Mouse (Mus musculus): ENCODE data around the gene Cbl.

The Cbl gene

DNA sequence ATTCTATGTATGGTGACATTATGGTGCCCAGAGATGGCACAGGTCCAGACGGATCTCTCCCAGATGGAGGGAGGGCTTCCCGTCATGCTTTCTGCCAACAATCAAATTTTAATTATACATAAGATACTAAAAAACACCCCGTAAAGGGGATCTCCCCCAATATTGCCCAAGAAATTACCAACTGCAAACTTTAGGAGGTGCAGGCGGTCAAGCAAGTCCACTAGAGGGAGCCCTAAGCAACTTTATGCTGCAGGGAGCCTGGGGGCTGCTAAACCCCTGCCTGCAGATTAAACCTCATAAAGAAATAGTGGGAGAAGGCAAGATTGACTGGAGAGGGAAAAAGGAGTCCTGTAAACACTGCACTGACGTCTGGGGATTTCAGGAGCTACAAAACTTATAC lies 5.6 kb upstream of the Cbl start:
- DNase-seq, result peak; percentile 72

DNA sequence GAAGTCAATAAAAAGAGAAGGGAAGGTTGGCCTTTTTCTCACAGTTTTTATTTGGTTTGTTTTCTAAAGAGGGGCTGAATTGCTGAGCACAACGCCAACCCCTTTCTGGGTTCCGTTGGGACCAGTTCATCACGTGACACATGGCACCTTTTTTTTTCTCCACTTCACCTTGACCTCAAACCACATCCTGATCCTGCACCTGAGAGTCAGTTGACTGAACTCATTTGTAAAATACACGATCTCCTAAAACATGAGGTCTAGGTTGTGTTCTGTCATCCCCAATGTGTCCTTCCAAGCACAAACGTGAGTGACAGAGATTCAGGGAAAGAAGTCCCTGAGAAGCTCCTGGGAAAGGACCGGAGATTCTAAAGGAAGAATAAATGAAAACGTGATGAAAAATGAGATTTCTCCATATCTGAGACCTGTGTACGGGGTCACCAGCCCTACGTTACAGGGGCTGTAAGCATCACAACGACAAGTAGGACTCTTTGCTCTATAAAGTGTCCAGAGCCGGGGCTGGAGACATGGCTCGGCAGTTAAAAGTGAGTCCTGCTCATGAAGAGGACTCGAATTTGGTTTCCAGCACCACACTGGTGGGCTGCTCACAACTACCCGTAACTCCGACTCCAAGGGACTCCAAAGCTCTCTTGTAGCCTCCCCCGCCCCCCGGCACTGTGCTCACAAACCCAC lies 4.8 kb upstream of the Cbl start:
- DNase-seq, result no peak

DNA sequence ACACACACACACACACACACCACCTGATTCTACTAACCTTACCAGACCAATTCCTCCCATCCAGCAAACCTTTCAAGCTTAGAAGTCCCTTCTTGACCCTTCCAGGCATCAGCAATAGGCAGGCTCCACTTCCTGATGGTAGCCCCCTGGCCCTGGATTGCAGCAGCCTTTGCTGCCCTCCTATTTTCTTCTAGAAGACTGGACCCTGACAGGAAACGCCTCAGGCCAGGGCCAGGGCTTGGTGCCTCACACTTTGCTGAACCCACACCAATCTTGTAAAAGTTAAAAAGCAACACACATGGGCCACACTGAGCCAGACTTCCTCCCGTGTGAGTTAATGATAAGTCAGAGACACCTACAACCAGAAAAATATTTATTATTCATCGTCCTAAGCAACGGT lies 3.3 kb upstream of the Cbl start:
- DNase-seq, result no peak

DNA sequence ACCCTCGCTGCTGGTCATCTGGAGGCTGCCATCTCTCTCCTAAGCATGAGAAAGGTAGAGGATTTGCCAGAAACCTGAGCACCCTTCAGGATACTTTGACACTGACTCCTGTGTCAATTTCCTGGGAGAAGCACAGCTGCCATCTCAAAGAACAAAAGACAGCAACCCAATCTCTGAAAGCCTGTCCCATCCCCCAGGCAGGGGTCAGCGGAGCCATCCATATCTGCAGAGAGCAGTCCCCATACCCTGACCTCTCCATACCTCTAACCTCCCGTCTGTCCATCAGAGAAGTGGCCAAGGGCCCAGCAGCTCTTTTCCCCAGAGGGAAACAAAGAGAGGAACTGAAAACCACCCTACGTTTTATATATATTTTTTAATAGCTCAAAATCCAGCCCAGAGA lies 2.8 kb upstream of the Cbl start:
- no peak for DNase-seq

DNA sequence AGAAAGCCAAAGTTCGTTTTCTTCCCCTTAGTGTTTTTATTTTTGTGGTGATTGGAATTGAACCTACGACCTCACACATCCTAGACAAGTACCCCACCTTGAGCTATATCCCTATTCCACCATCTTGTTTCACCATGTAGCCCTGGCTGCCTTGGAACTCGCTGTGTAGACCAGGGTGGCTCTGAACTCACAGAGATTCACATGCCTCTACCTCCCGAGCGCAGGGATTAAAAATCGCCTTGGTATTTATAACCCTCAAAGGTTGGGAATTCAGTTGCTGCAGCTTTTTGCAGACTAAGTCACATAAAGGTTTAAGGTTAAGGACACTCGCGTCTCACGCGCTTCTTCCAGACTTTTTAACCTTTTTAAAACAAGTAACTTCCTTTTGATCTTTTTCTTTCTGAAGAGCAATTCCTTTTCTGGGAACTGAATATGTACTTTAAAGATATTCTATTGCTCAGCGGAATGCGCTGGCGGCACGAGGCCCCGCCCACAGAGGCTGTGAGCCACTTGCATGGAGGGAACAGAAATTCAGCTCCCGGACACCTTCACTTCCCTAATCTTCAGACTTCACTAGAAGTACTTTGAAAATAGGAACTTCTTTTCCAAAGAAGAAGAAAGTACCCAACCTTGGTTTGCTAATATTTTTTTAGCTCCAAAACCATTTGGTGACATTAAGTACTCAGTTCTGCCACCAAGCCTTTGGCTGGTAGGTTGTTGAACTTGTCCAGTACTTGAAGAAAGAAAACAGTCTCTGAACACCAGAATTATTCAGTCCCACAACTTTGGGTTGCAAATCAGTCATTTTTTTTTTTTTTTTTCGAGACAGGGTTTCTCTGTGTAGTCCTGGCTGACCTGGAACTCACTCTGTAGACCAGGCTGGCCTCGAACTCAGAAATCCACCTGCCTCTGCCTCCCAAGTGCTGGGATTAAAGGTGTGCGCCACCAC lies 904 bp upstream of the Cbl start:
- DNase-seq, result peak; percentile 68

DNA sequence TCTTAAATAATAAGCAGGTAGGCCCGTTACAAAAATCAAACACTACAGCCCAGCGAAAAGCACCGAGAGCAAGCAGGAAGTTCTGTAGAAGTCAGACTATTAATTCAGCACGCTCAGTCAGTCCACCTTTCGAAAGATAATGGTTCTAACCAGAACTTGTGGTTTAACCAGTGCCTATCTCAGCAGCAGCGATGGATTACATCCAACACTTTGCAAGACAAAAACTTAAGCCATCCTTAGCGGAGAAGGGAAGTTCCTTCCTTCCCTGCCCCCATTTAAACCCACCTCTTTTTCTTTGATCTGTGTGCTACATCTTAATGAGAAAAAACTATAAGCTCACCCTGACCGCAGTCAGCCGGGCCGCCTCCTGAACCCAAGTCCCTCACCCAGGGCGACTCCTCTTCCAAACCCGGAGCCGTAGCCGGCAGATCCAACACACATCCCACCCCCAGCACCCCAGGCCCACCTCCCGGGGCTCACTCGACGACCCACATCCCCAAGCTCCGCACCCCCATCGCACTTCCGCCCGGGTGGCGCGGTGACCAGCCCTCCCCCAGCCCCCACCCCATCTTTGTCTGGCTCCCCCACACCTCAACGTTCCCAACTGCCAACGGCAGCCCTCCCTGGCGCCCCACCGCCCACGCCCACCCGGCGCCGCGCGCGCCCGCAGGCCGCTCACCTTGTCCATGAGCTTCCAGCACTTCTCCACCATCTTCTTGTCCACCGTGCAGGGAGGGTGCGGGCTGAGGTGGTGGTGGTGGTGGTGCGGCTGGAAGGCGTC lies 638 bp downstream of the Cbl start:
- no peak for DNase-seq

DNA sequence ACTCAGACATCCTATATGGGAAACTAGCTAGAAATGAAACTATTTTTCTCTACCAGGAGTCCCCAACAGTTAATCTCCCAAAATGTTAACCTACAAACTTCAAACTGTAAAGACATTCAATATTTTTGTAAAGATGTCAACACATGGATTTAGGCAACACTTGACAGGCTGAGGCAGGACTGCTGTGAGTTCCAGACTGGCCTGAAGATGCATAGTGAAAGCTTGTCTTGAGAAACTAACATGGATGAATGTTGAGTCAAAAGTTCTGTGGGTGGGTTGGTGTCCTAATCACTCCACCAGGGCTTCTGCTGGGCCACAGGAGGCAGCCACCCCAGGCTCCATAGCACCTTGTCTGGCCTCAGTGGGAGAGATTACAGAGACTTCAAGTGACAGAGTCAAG lies 2.2 kb downstream of the Cbl start:
- DNase-seq, result no peak

DNA sequence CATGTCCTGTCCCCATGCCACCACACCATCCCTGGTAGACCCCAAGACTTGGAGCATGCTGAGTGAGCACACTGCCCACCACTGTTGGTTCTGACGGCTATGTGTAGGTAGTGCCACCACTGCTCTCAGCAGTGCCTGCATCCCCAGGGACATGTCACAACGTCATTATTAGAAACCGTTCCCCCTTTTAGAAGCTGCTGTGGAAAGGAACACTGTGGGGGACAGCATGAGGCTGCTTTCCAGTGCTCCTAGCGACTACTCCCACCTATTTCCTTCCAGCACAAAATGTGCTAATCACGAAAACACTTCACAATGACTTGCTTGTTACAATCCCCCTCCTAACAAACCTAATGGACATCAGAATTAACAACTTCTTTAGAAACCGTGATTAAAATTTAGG lies 7.9 kb downstream of the Cbl start:
- DNase-seq, result no peak

DNA sequence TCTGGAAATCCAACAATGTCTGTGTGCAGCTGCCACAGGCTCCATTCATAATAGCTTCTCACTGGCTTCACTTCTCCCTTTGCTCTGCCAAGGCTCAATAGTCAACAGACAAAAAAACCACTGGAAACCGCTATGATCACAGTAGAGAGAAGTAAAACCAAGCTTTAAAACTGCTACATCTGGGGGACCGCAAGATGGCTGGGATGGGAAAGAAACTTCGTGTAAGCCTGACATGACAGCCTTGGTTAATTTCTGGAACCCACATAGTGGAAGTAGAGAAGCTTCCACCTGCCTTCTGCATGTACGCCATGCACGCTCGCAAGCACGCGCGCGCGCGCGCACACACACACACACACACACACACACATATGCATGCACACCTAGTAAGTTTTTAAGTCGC lies 20.3 kb downstream of the Cbl start:
- DNase-seq, result no peak

DNA sequence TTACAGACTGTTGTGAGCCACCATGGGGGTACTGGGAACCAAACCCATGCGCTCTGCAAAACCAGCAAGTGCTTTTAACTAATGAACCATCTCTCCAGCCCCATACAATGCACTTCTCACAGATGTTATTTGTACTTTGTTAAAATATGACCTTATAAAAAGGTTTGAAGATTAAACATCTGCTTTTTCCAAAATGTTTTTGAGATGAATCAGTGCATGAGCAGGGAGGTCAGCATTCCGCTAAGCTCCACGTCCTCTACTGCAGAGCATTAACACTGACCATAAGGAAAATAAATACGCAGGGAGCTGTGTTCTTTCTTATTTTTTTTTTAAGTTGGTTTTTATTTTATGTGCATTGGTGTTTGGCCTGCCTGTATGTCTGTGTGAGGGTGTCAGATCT lies 21.4 kb downstream of the Cbl start:
- DNase-seq, result no peak

DNA sequence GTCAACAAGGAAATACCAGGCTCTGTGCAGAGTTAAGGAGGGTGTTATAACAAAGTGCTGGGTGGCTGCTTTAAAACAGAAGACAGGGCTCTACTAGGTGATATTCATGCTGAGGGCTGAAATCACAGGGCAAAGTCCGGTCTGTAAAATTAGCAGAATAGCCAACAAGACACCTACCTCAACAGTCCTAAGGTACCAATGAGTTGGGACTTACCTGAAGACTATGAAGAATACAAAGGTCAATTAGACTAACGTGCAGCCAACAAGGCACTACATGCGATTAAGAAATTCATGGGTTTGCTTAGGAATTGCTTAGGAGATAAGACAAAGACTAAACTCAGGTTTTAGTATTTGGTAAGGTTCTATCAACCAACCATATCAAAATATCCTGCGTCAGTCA lies 24.4 kb downstream of the Cbl start:
- no peak for DNase-seq

DNA sequence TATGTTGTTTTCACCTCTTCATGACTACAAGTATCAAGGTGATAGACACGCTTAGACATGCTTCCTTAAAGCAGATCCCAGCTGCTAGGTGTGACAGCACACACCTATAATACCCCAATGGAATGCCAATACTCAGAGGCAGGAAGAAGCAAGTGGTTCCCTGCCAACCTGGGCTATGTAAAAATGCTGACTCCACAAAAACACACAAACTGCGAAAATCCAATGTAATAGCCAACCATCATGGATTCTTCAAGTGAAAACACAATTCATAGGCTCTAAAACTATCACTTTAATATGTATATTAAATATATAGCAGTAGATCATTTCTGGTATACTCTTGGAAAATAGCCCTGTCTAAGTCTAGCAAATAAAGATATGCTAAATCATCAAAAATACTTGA lies 26.0 kb downstream of the Cbl start:
- no peak for DNase-seq

DNA sequence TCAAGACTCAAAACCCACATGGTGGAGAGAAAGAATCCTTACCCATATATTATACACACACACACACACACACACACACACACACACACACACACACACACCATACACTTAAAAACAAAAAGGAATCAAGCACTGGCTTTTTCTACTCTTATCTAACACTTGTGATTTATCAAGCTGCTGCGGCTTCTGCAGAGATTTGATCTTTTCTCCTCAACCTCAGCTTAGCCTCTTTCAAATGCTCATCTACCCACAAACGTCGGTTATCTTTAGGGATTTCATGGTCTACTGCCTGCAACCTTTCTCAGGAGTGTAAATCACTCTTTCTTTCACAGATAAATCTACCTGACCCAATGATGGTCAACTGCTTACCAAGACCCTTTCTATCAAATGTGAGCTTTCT lies 33.4 kb downstream of the Cbl start:
- DNase-seq, result no peak

DNA sequence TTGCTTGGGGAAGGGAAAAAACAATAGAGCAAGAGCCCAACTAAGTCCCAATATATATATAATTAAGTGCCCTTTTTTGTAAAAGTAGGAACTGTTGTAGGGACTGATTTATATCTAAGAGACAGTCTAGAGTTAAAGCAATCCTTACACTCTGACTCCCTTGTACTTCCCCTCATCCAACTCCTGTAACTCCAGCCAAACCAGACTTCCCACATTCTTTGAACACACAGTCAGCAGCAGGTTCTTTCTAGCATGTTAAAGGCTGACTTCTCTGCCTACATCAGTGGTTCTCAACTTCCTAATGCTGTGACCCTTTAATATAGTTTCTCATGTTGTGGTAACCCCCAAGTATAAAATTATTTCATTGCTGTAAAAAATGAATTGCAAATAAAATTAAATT lies 34.3 kb downstream of the Cbl start:
- DNase-seq, result peak; percentile 21

DNA sequence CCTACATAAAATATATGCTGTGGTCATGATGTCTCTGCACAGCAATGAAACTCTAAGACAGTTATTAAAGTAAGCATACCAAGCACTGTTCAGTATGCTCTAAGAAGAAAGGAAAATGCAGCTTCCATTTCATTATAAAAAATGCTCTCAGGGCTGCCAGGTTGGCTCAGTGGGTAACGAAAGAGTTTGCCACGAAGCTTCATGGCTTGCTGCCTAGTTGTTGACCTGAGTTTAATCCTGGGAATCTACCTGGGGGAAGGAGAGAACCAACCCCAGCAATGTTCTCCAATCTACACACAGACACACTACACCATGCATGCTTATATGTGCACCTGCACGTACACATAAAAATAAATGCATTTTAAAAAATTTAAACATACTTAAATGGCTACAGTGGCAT lies 34.7 kb downstream of the Cbl start:
- no peak for DNase-seq

DNA sequence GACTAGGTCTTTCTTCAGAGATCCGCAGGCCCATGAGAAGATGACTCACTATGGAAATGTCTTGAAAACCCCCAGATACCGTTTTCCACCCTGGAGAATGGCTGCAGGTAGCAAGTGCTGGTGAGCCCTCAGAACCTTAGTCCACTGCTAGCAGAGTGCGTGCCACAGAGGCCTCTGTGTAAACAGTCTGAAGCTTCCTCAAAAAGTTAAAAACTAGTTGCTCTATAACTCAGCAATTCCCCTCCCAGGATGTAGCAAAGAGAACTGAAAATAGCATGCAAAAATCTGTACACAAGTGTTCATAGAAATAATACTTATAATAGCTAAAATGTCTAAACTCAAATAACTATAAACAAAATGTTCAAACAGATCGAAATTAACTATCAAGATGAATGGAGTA lies 37.5 kb downstream of the Cbl start:
- no peak for DNase-seq

DNA sequence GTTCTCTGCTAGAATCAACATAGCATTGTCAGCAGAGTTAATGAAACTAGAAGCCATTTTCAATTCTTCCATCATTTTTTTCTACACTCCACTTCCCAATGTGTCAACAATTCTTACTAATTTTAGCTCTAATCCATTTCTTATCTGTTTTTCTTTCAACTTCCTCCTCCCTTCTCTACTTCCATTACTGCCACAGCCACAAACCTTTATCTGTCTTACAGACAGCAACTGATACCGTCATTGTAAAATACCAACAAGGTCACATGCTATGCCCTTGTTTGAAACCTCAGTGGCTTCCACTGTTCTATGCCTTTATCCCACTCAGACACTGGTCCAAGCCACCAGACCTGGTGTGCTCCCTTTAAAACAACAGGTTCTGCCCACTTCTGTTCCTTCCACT lies 39.8 kb downstream of the Cbl start:
- no peak for DNase-seq

DNA sequence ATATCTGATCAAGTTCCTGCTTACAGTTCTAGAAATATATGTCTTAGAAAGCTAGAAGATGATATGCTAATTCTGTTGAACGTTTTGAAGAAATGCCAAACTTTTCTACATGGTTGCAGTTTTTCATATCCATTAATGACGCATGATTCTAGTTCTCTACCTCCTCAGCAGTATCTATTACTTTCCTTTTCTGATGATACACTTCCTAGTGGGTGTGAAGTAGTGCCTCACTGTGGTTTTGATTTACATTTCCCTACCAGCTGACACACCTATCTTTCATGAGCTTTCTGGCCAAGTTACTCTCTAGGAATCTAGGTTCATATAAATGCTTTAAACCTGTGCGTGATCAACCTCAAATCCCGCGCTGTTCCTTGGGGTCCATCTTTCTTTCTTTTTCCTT lies 41.1 kb downstream of the Cbl start:
- DNase-seq, result no peak

DNA sequence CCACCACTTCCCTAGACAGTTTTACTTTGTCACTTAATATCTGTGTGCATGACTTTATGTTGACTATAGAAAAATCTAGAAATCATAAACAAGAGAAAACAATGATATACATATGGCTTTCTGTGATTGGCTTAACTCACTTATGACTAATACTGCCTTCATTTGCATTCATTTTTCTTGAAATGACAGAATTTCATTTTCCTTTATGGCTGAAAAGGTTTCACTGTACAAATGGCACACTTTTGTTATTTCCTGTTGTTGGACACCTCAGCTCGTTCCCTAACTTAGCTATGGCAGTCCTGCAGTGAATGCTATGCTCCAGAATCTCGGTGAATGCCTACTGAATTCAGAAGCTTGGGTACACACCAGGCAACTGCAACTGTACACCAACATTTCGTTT lies 41.5 kb downstream of the Cbl start:
- no peak for DNase-seq

DNA sequence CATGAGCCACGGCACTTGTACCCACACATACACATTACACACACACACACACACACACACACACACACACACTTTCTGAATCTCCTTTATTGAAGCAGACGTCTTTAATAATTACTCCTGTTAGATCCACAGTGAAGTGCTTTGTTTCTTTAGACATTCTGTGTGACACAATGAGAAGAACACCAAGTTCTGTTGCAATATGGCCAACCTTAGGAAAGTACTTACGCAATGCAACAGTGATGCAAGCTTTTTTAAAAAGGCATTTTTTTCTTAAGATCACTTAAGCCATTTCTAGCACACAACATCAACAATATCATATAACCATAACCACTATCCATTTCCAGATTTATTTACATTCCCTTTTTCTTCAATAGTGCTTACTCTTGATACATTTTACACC lies 42.7 kb downstream of the Cbl start:
- peak; percentile 16 for DNase-seq

DNA sequence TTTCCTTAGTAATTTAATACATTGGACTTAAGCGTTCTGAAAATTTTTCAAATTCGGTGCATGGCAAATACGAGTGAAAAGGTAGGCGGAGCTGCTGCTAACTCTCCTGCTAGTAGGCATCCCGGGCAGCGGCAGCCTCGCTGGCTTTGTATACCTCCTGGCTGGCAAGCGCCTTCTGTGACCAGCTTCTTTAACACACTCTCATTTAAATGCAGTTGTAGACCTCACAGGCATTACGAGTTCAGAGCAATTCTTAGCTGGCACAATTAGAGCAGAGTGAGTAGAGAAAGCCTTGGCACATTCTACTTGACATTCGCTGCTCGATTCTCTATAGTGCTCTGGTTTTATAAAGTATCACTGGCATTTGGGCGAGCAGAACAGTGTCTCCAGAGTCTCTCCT lies 45.6 kb downstream of the Cbl start:
- no peak for DNase-seq

DNA sequence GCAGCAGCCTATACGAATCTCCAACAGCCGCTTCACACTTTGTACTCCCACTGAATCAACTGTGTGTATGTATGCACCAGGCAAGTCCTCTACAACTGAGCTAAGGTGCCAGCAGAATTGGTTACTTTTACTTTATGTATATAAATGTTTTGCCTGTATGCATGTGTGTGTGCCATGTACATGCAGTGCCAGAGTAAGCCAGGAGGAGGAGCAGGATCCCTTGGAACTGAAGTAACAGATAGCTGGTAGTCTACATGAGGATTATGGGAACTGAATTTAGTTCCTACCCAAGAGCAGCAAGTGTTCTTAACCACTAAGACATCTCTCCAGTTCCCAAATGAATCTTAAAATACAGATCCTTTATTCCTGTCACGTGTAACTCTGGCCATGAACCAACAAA lies 51.6 kb downstream of the Cbl start:
- peak; percentile 71 for DNase-seq

DNA sequence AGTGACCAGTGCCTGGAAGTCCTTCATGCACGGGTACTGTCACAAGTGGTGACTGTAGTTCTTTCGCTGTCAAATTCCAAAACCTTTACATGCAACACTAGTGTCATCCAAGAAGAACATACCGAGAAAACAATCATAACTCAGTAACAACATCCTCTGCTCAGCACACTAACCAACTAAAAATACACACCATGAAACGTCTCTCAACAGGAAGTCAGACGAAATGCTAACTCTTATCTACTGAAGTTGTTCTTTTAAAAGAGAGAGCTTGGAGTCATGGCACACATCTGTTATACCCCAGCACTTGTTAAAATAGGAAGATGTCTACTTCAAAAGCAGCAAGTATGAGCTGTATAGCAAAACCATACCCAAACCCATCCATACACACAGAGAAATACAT lies 52.3 kb downstream of the Cbl start:
- no peak for DNase-seq

DNA sequence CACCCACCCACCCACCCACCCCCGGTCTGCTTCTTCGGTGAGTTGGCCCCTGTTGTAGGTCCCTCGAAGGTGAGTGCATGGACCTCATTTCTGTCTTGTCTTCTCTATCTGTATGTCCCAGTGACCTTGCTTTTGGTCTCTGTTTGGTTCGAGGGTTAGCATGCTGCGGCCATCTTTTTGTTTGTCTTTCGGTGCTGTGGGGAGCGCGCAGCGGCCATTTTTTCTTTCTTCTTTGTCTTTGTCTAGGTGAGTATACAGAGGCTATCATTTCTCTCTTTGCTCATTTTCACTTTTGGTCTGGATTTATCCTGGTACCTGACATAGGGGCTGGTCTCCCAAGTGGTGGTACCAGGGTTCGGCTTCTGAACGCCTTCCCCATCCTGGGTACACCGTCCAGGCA lies 55.0 kb downstream of the Cbl start:
- no peak for DNase-seq
